ENCODE assay signal across 8 mouse cellular contexts in genomic region chr1:191025016-191026012, GRCm38 (mm10). TPM values are rescaled to one million over a fixed set of nuclear protein-coding genes. Genes with fewer than 3 reads are reported as not detected.
DNase-seq lines count a peak whose midpoint lies in the region; ATAC-seq and TF ChIP-seq lines count a peak whose summit lies in the region.
"Had no signal": no experiment of that assay in that cellular context is flagged by ENCODE, and none has a peak within 500 bp of the region (broad histone marks: within the 10 kb centered on the region; RNA-seq: fewer than 3 reads in every experiment).

No protein-coding gene starts in this region.

- DNase-seq in 416B (ENCODE audit: low read depth), result peak; percentile 42
- peak; percentile 44 for DNase-seq in cerebellum, adult 9-11 months
- DNase-seq in heart, adult 2 months, result no peak
- DNase-seq in kidney, adult 9 months, result peak; percentile 25
- DNase-seq in liver, embryonic 13.5 days, result peak; percentile 33

- no peaks in the 10 kb centered on the region for H3K9me3 ChIP-seq in E14TG2a.4 (ENCODE audit: low read length)
- no peaks in the 10 kb centered on the region for H3K9me3 ChIP-seq in liver, embryonic 13.5 days (replicated peaks)
- no peaks in the 10 kb centered on the region for H3K9me3 ChIP-seq in neural tube, embryonic 13.5 days

- peak overlapping the region; percentile 73 for H3K9ac ChIP-seq in heart, adult 2 months (ENCODE audit: low read depth, low read length)
- H3K9ac ChIP-seq in liver, embryonic 13.5 days, result peak overlapping the region; percentile 89
- peak overlapping the region; percentile 92 for H3K9ac ChIP-seq in neural tube, embryonic 13.5 days

- H3K36me3 ChIP-seq in E14TG2a.4 (ENCODE audit: insufficient read depth, low read length), result peaks cover 19% of the 10 kb centered on the region
- no peaks in the 10 kb centered on the region for H3K36me3 ChIP-seq in heart, adult 2 months (ENCODE audit: control insufficient read depth, insufficient read depth, low read length)
- peaks cover 8% of the 10 kb centered on the region for H3K36me3 ChIP-seq in liver, embryonic 13.5 days
- H3K36me3 ChIP-seq in neural tube, embryonic 13.5 days, result peaks cover 7% of the 10 kb centered on the region

- peak overlapping the region; percentile 99 for H3K4me2 ChIP-seq in liver, embryonic 13.5 days
- H3K4me2 ChIP-seq in neural tube, embryonic 13.5 days, result peak overlapping the region; percentile 97

- H3K27me3 ChIP-seq in E14TG2a.4 (ENCODE audit: insufficient read depth, low read length), result no peaks in the 10 kb centered on the region
- no peaks in the 10 kb centered on the region for H3K27me3 ChIP-seq in heart, adult 2 months (ENCODE audit: control insufficient read depth, insufficient read depth, low read length)
- H3K27me3 ChIP-seq in liver, embryonic 13.5 days, result no peaks in the 10 kb centered on the region
- no peaks in the 10 kb centered on the region for H3K27me3 ChIP-seq in neural tube, embryonic 13.5 days

- H3K27ac ChIP-seq in heart, adult 2 months, result peak overlapping the region; percentile 72
- H3K27ac ChIP-seq in liver, embryonic 13.5 days, result peak overlapping the region; percentile 85
- H3K27ac ChIP-seq in neural tube, embryonic 13.5 days (replicated peaks), result peak overlapping the region; percentile 91

- ATAC-seq in liver, embryonic 13.5 days (ENCODE audit: low read depth), result peak; percentile 47
- peak; percentile 70 for ATAC-seq in neural tube, embryonic 13.5 days (ENCODE audit: low read depth)

- TF ChIP-seq POLR2A in heart, adult 2 months (IDR thresholded peaks at IDR 0.05; ENCODE audit: insufficient read depth, low read depth, low read length), result no peak

- TF ChIP-seq EP300 in heart, adult 2 months (IDR thresholded peaks at IDR 0.05; ENCODE audit: insufficient read depth, low read depth, low read length), result no peak

- 3% methylated on average over 68 of the region's 69 CpGs for whole genome bisulfite sequencing in heart, adult 2 months
- 4% methylated on average over 69 of the region's 69 CpGs for WGBS in liver, embryonic 13.5 days (ENCODE audit: insufficient replicate concordance)
- 2% methylated on average over 67 of the region's 69 CpGs for WGBS in neural tube, embryonic 13.5 days

- intact Hi-C loops in heart, adult 2 months (cut with DNase I), result loop anchor here (1.0 to 5.0 kb wide), 3 partner anchors 37 to 157 kb away; partner anchors contain the start of gene Tatdn3

- no peaks in the 10 kb centered on the region for H3K79me2 ChIP-seq in heart, adult 2 months (replicated peaks; ENCODE audit: control insufficient read depth, insufficient read depth, low read length)

- no peak for TF ChIP-seq CTCF in E14TG2a.4 (conservative IDR thresholded peaks at IDR 0.05; ENCODE audit: low read length)
- no peak for TF ChIP-seq CTCF in heart, adult 2 months (IDR thresholded peaks at IDR 0.05)

- peaks cover 32% of the 10 kb centered on the region for H3K4me1 ChIP-seq in E14TG2a.4 (replicated peaks; ENCODE audit: low read depth, low read length)
- peaks cover 6% of the 10 kb centered on the region for H3K4me1 ChIP-seq in heart, adult 2 months (ENCODE audit: control insufficient read depth, insufficient read depth, low read length)
- peaks cover 21% of the 10 kb centered on the region for H3K4me1 ChIP-seq in liver, embryonic 13.5 days (replicated peaks)
- peaks cover 31% of the 10 kb centered on the region for H3K4me1 ChIP-seq in neural tube, embryonic 13.5 days (replicated peaks)

- peak overlapping the region; percentile 90 for H3K4me3 ChIP-seq in E14TG2a.4 (replicated peaks; ENCODE audit: low read length)
- H3K4me3 ChIP-seq in heart, adult 2 months, result peak overlapping the region; percentile 86
- H3K4me3 ChIP-seq in liver, embryonic 13.5 days (replicated peaks), result peak overlapping the region; percentile 79
- H3K4me3 ChIP-seq in neural tube, embryonic 13.5 days, result peak overlapping the region; percentile 80

RNA-seq across cellular contexts. Expression of gene Flvcr1, which starts 0.6 kb away (rescaled TPM):
- 1 to 10 TPM; 4.2 to 4.7 TPM for total RNA-seq in heart, adult 2 months (2021)
- polyA plus RNA-seq in heart, adult 2 months (2012; rRNA removed), result 4.6 and 6.6 TPM in 2 replicates
- polyA plus RNA-seq in liver, embryonic 13.5 days (2015; fragmentation: Nextera tagmentation; extraction: Ambion mirVana), result 4.3 and 5.0 TPM in 2 replicates
- polyA plus RNA-seq in neural tube, embryonic 13.5 days (2015; fragmentation: Nextera tagmentation; extraction: Ambion mirVana), result 6.9 and 7.8 TPM in 2 replicates

RNA-seq across cellular contexts. Expression of gene Spata45, which starts 11.1 kb away (rescaled TPM):
- not detected for total RNA-seq in heart, adult 2 months (2021)
- polyA plus RNA-seq in heart, adult 2 months (2012; rRNA removed), result not detected in 2 replicates
- not detected in 2 replicates for polyA plus RNA-seq in liver, embryonic 13.5 days (2015; fragmentation: Nextera tagmentation; extraction: Ambion mirVana)
- polyA plus RNA-seq in neural tube, embryonic 13.5 days (2015; fragmentation: Nextera tagmentation; extraction: Ambion mirVana), result not detected in 2 replicates
- polyA plus RNA-seq: gonadal fat pad, adult 2 months had no signal

RNA-seq across cellular contexts. Expression of gene Tatdn3, which starts 37.4 kb away (rescaled TPM):
- total RNA-seq in heart, adult 2 months (2021), result 10 to 100 TPM; 14.3 to 14.6 TPM
- polyA plus RNA-seq in heart, adult 2 months (2012; rRNA removed), result 11.9 and 25.6 TPM in 2 replicates
- 8.6 and 10.3 TPM in 2 replicates for polyA plus RNA-seq in liver, embryonic 13.5 days (2015; fragmentation: Nextera tagmentation; extraction: Ambion mirVana)
- 16.6 and 17.5 TPM in 2 replicates for polyA plus RNA-seq in neural tube, embryonic 13.5 days (2015; fragmentation: Nextera tagmentation; extraction: Ambion mirVana)

RNA-seq across cellular contexts. Expression of gene Nsl1, which starts 37.5 kb away (rescaled TPM):
- total RNA-seq in heart, adult 2 months (2021), result under 1 TPM; 0.16 to 0.18 TPM
- 0.18 and 0.20 TPM in 2 replicates for polyA plus RNA-seq in heart, adult 2 months (2012; rRNA removed)
- 16.7 and 18.1 TPM in 2 replicates for polyA plus RNA-seq in liver, embryonic 13.5 days (2015; fragmentation: Nextera tagmentation; extraction: Ambion mirVana)
- 4.6 and 4.9 TPM in 2 replicates for polyA plus RNA-seq in neural tube, embryonic 13.5 days (2015; fragmentation: Nextera tagmentation; extraction: Ambion mirVana)

RNA-seq across cellular contexts. Expression of gene Vash2, which starts 46.2 kb away (rescaled TPM):
- under 1 TPM; 0.31 to 0.41 TPM for total RNA-seq in heart, adult 2 months (2021)
- 0.27 and 0.50 TPM in 2 replicates for polyA plus RNA-seq in heart, adult 2 months (2012; rRNA removed)
- 1.5 and 2.1 TPM in 2 replicates for polyA plus RNA-seq in liver, embryonic 13.5 days (2015; fragmentation: Nextera tagmentation; extraction: Ambion mirVana)
- polyA plus RNA-seq in neural tube, embryonic 13.5 days (2015; fragmentation: Nextera tagmentation; extraction: Ambion mirVana), result 90.3 and 94.0 TPM in 2 replicates

Comparison
In these comparisons a context has a peak if more than half of its experiments do, and no peak if none do; other contexts are left out.
1. DNase-seq: peak in 416B (single experiment), cerebellum, adult 9-11 months (single experiment), kidney, adult 9 months (single experiment) and liver, embryonic 13.5 days (single experiment); none in heart, adult 2 months (0 of 2).
2. Peak in every context shown above with its lines, with median percentiles within 50 percentile points of each other: H3K4me3 ChIP-seq, H3K27ac ChIP-seq and H3K9ac ChIP-seq.